Mouse (Mus musculus) hematopoietic multipotent progenitor cell, adult 10-12 weeks (in vitro differentiated cells): ENCODE measurements around the gene Smco1. TPM values are rescaled to one million over a fixed set of nuclear protein-coding genes. Genes with fewer than 3 reads are reported as not detected.

Experiments
- polyA plus RNA-seq: library from polyadenylated mRNA; stranded (reverse); fragments of >175 nt; gene quantifications from 2 replicates; pipeline ENCODE4 v1.2.3, GENCODE M21; 2012; ENCODE audit warnings: low replicate concordance

The Smco1 gene
- not detected in 2 replicates for polyA plus RNA-seq

DNA sequence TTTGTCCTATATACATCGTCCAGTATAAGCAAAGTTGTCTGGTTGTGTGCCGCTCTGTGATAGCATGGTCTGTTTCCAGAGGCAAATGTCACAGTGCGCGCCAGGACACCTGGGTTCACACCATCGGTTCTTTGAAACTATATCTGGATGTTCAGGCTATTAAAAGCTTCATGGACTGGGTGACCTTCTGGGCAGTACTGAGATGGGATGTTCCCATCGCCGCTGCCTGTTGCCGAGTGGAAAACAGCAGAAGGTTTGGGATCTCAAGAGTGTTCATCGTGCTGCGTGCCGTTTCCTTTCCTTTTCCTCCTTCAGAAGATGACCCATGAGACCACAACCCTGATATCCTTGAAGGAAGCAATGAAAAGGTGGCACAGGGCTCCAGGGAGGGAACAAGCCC lies at the start of gene Smco1:
TSS of gene Smco1 (plus strand) at position 178 of the 400 bp plus-strand sequence.

DNA sequence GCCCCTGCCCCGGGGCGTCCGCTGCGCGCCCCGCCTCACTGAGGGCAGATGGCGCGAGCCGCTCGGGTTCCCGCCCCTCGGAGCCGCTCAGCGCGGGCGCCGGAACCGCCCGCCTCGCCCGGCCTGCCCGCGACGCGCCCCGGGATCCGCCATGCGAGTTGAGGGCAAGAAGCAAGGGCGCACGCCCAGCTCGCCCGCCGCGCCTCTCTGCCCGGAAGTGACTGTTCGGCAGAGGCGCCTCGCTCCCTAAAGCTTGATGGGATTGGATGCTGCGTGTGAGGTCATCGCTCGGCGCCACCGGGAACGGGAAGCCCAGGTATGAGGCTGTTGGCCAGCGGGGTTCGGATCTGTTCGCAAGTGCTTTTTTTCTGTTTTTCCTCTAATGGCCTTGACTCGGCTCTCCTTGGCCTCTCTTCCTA lies 24.3 kb upstream of the Smco1 start, which contains the start of the genes Fbxo45 and Wdr53:
TSS of gene Fbxo45 (minus strand) at position 207 of the 419 bp plus-strand sequence.
TSS of gene Wdr53 (plus strand) at position 276 of the 419 bp plus-strand sequence.

DNA sequence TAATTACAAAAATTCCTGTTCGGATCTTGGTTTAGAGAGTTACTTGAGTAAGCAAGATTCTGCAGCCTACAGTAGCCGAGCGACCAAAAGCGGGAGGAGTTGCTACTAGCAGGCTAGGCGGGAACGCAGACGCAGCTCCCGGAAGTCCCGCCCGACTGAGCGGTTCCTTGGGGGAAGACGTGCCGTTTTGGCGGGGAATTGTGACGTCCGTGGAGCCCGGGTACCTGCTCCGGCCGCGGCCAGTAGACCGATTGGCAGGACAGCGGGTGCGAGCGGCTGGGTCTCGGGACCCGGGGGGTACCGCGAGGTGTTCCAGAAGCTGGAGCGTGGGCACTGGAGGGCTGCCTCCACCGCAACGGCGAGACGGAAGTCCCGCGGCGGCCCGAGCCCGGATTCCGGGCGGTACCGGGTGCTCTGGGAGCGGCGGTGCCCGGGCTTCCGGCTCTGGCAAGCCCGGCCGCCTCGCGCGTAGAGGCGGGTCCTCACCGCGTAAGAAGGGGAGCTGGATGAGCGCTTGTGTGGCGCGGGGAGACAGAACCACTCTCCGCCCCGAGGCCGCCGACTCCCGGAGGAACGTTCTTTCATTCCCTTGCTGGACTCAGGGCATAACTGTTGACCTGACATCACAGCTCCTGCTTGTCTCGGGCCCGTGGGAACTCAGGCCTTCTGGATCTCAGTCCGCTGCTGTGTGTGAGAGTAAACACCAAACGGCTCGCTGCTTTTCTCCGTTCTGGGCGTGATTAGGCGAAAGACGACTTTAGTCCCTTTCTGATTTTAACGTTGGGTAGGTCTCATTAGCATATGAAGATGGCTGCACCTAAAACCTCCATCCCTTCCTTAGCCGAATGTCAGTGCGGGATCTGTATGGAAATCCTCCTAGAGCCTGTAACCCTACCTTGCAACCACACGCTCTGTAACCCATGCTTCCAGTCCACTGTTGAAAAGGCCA lies 6.3 kb downstream of the Smco1 start, which contains the start of gene Rnf168:
TSS of gene Rnf168 (plus strand) at position 152 of the 949 bp plus-strand sequence.

Other genes with a start within 250 kb of the Smco1 start
- 40.5 and 94.6 TPM in 2 replicates for gene Pak2, start 192.1 kb upstream of the Smco1 start, polyA plus RNA-seq
- 33.5 and 70.6 TPM in 2 replicates for gene Pigx, start 171.7 kb upstream of the Smco1 start, polyA plus RNA-seq
- 4.6 and 10.7 TPM in 2 replicates for gene Cep19, start 171.7 kb upstream of the Smco1 start, polyA plus RNA-seq
- 175 and 488 TPM in 2 replicates for gene Nrros, start 105.9 kb upstream of the Smco1 start, polyA plus RNA-seq
- gene Bex6, start 91.6 kb upstream of the Smco1 start, polyA plus RNA-seq = 0.53 and 0.64 TPM in 2 replicates
- gene Fbxo45, start 24.3 kb upstream of the Smco1 start, polyA plus RNA-seq = 2.9 and 4.5 TPM in 2 replicates
- gene Wdr53, start 24.2 kb upstream of the Smco1 start, polyA plus RNA-seq = 8.7 and 11.7 TPM in 2 replicates
- gene Rnf168, start 6.0 kb downstream of the Smco1 start, polyA plus RNA-seq = 7.9 and 9.9 TPM in 2 replicates
- 9.1 and 13.5 TPM in 2 replicates for gene Ubxn7, start 60.8 kb downstream of the Smco1 start, polyA plus RNA-seq
- not detected in 2 replicates for gene Tm4sf19, start 129.0 kb downstream of the Smco1 start, polyA plus RNA-seq
- gene Tctex1d2, start 148.2 kb downstream of the Smco1 start, polyA plus RNA-seq = 0.52 and 1.8 TPM in 2 replicates
- 5.0 and 18.5 TPM in 2 replicates for gene Pcyt1a, start 159.5 kb downstream of the Smco1 start, polyA plus RNA-seq
- not detected in 2 replicates for gene Slc51a, start 216.4 kb downstream of the Smco1 start, polyA plus RNA-seq
- gene Zdhhc19, start 224.8 kb downstream of the Smco1 start, polyA plus RNA-seq = not detected in 2 replicates